In genomic region chr17:83917781-83918180, GRCm38 (mm10) we compare ENCODE assay signal across 14 mouse cellular contexts.
DNase-seq lines count a peak whose midpoint lies in the region; ATAC-seq and TF ChIP-seq lines count a peak whose summit lies in the region.
"Had no signal": no experiment of that assay in that cellular context is flagged by ENCODE, and none has a peak within 500 bp of the region (broad histone marks: within the 10 kb centered on the region; RNA-seq: fewer than 3 reads in every experiment).

No protein-coding gene starts in this region.

- no peak overlapping the region for H3K4me2 ChIP-seq in kidney, embryonic 14.5 days (replicated peaks; ENCODE audit: low read depth, low read length)
- no peak overlapping the region for H3K4me2 ChIP-seq in stomach, embryonic 16.5 days (ENCODE audit: low read depth, low read length)
- H3K4me2 ChIP-seq: liver, embryonic 13.5 days; neural tube, embryonic 13.5 days had no signal

- peak; percentile 27 for DNase-seq in gastrocnemius, adult 2 months
- no peak for DNase-seq in gastrocnemius, adult 8-10 months (ENCODE audit: low spot score in 2 of 2)
- no peak for DNase-seq in kidney, adult 2 months
- DNase-seq in thymus, adult 2 months: no peak
- no peak for DNase-seq in thymus, adult 18-20 months
- DNase-seq: cerebellum, postnatal 36 days; gastrocnemius, postnatal 14 days; liver, embryonic 13.5 days had no signal

- no peak overlapping the region for H3K4me3 ChIP-seq in gastrocnemius, adult 2 months
- no peak overlapping the region for H3K4me3 ChIP-seq in kidney, embryonic 14.5 days (ENCODE audit: low read length)
- no peak overlapping the region for H3K4me3 ChIP-seq in kidney, adult 2 months (ENCODE audit: insufficient read depth, low read depth, low read length)
- H3K4me3 ChIP-seq in thymus, adult 2 months (ENCODE audit: control insufficient read depth, insufficient read depth, low read length): no peak overlapping the region
- no peak overlapping the region for H3K4me3 ChIP-seq in stomach, embryonic 16.5 days (replicated peaks; ENCODE audit: low read length)
- H3K4me3 ChIP-seq: liver, embryonic 13.5 days; neural tube, embryonic 13.5 days had no signal

- peaks cover 25% of the 10 kb centered on the region for H3K4me1 ChIP-seq in kidney, embryonic 14.5 days (ENCODE audit: control insufficient read depth, insufficient read depth, low read length)
- peaks cover 11% of the 10 kb centered on the region; the same call in 1 of the 2 replicates for H3K4me1 ChIP-seq in kidney, adult 2 months (ENCODE audit: control insufficient read depth, insufficient read depth, low read length)
- H3K4me1 ChIP-seq in thymus, adult 2 months (replicated peaks; ENCODE audit: control insufficient read depth, insufficient read depth, low read length): peaks cover 25% of the 10 kb centered on the region
- H3K4me1 ChIP-seq in stomach, embryonic 16.5 days (ENCODE audit: control insufficient read depth, insufficient read depth, low read length): peaks cover 32% of the 10 kb centered on the region

- no peaks in the 10 kb centered on the region for H3K9me3 ChIP-seq in kidney, embryonic 14.5 days (ENCODE audit: control insufficient read depth, low read length)
- no peaks in the 10 kb centered on the region for H3K9me3 ChIP-seq in stomach, embryonic 16.5 days (replicated peaks; ENCODE audit: control insufficient read depth, low read length)
- H3K9me3 ChIP-seq: G1E; liver, embryonic 13.5 days; neural tube, embryonic 13.5 days had no signal

- ATAC-seq in kidney, embryonic 14.5 days (ENCODE audit: low FRiP score, low TSS enrichment): no peak
- no peak for ATAC-seq in stomach, embryonic 16.5 days (ENCODE audit: insufficient read depth, low FRiP score)
- no peak for ATAC-seq in megakaryocyte-erythroid progenitor cell, adult 5-6 weeks (replicated peaks; ENCODE audit: low FRiP score, low TSS enrichment, poor library complexity, severe bottlenecking)
- ATAC-seq: forebrain, embryonic 14.5 days had no signal

- no peak for TF ChIP-seq CTCF in gastrocnemius, adult 2 months (IDR thresholded peaks at IDR 0.05)
- TF ChIP-seq CTCF in kidney, adult 2 months (conservative IDR thresholded peaks at IDR 0.05; ENCODE audit: insufficient read depth, insufficient read length, low read depth, low read length): no peak
- no peak for TF ChIP-seq CTCF in thymus, adult 2 months (IDR thresholded peaks at IDR 0.05; ENCODE audit: borderline replicate concordance, control insufficient read depth, extremely low read depth, insufficient read depth, low read length, poor library complexity)

- H3K27me3 ChIP-seq in kidney, embryonic 14.5 days (ENCODE audit: control insufficient read depth, insufficient read depth, low read length): no peaks in the 10 kb centered on the region
- no peaks in the 10 kb centered on the region for H3K27me3 ChIP-seq in kidney, adult 2 months (replicated peaks; ENCODE audit: control insufficient read depth, insufficient read depth, low read length)
- no peaks in the 10 kb centered on the region for H3K27me3 ChIP-seq in thymus, adult 2 months (ENCODE audit: control insufficient read depth, insufficient read depth, low read length)
- no peaks in the 10 kb centered on the region for H3K27me3 ChIP-seq in stomach, embryonic 16.5 days (ENCODE audit: control insufficient read depth, insufficient read depth, low read length)
- H3K27me3 ChIP-seq: liver, embryonic 13.5 days; neural tube, embryonic 13.5 days had no signal

- WGBS in kidney, embryonic 14.5 days: 60% methylated on average over 4 of the region's 4 CpGs
- 79% methylated on average over 4 of the region's 4 CpGs for WGBS in kidney, adult 2 months
- 53% methylated on average over 4 of the region's 4 CpGs for WGBS in thymus, adult 2 months
- 57% methylated on average over 4 of the region's 4 CpGs for WGBS in stomach, embryonic 16.5 days

- peak overlapping the region; percentile 84 for H3K27ac ChIP-seq in gastrocnemius, adult 2 months
- peak overlapping the region; percentile 76; the same call in 1 of the 2 replicates for H3K27ac ChIP-seq in kidney, embryonic 14.5 days (ENCODE audit: low read depth, low read length)
- H3K27ac ChIP-seq in kidney, adult 2 months (ENCODE audit: insufficient read depth, low read depth, low read length): no peak overlapping the region
- H3K27ac ChIP-seq in thymus, adult 2 months (ENCODE audit: control insufficient read depth, insufficient read depth, low read length): peak overlapping the region; percentile 3; the same call in 1 of the 2 replicates
- H3K27ac ChIP-seq in stomach, embryonic 16.5 days (ENCODE audit: low read length): peak overlapping the region; percentile 91
- H3K27ac ChIP-seq: liver, embryonic 13.5 days had no signal

- intact Hi-C loops in gastrocnemius, adult 2 months (cut with DNase I): loop anchor here (5.0 kb wide), 1 partner anchor 40 kb away; no protein-coding TSS in a partner anchor

- TF ChIP-seq POLR2A in kidney, adult 2 months (IDR thresholded peaks at IDR 0.05; ENCODE audit: low read depth, low read length): no peak
- TF ChIP-seq POLR2A in thymus, adult 2 months (IDR thresholded peaks at IDR 0.05; ENCODE audit: control insufficient read depth, extremely low read depth, insufficient read depth, low read length, poor library complexity): no peak

- H3K36me3 ChIP-seq in kidney, embryonic 14.5 days (ENCODE audit: control insufficient read depth, insufficient read depth, low read length): no peaks in the 10 kb centered on the region
- no peaks in the 10 kb centered on the region for H3K36me3 ChIP-seq in kidney, adult 2 months (ENCODE audit: control insufficient read depth, insufficient read depth, low read length)
- no peaks in the 10 kb centered on the region for H3K36me3 ChIP-seq in thymus, adult 2 months (ENCODE audit: control insufficient read depth, insufficient read depth, low read length)
- no peaks in the 10 kb centered on the region for H3K36me3 ChIP-seq in stomach, embryonic 16.5 days (ENCODE audit: control insufficient read depth, insufficient read depth, low read length)
- H3K36me3 ChIP-seq: liver, embryonic 13.5 days; neural tube, embryonic 13.5 days had no signal

- no peak overlapping the region for H3K9ac ChIP-seq in kidney, embryonic 14.5 days (ENCODE audit: low read depth, low read length)
- no peak overlapping the region for H3K9ac ChIP-seq in stomach, embryonic 16.5 days (ENCODE audit: low read length)
- H3K9ac ChIP-seq: liver, embryonic 13.5 days; neural tube, embryonic 13.5 days had no signal
